Mouse (Mus musculus) stomach, embryonic 15.5 days (tissue): ENCODE data around the gene Tas2r144. TPM values are rescaled to one million over a fixed set of nuclear protein-coding genes. Genes with fewer than 3 reads are reported as not detected.

Experiments
- polyA plus RNA-seq: library from polyadenylated mRNA; unstranded; fragments of >200 nt; fragmentation: Nextera tagmentation; extraction: Ambion mirVana; gene quantifications from 2 replicates; pipeline ENCODE4 v1.2.1, GENCODE M21; 2015

The Tas2r144 gene
- polyA plus RNA-seq, 1 experiment from 2014 or later = not detected

Other genes with a start within 250 kb of the Tas2r144 start
- gene Sval3, start 247.2 kb upstream of the Tas2r144 start, polyA plus RNA-seq = not detected in 2 replicates
- not detected in 2 replicates for gene Sva, start 176.9 kb upstream of the Tas2r144 start, polyA plus RNA-seq
- gene Tas2r139, start 74.4 kb upstream of the Tas2r144 start, polyA plus RNA-seq = not detected in 2 replicates
- gene Gstk1, start 30.6 kb downstream of the Tas2r144 start, polyA plus RNA-seq = 19.1 and 23.0 TPM in 2 replicates
- gene Tmem139, start 46.6 kb downstream of the Tas2r144 start, polyA plus RNA-seq = 4.8 and 4.9 TPM in 2 replicates
- gene Casp2, start 49.7 kb downstream of the Tas2r144 start, polyA plus RNA-seq = 48.4 and 49.8 TPM in 2 replicates
- 0.08 and 0.12 TPM in 2 replicates for gene Clcn1, start 71.4 kb downstream of the Tas2r144 start, polyA plus RNA-seq
- 0.22 and 0.23 TPM in 2 replicates for gene Fam131b, start 109.3 kb downstream of the Tas2r144 start, polyA plus RNA-seq
- gene Zyx, start 134.3 kb downstream of the Tas2r144 start, polyA plus RNA-seq = 96.9 and 105 TPM in 2 replicates
- gene Epha1, start 157.9 kb downstream of the Tas2r144 start, polyA plus RNA-seq = 16.3 and 16.9 TPM in 2 replicates
- gene Tas2r143, start 184.9 kb downstream of the Tas2r144 start, polyA plus RNA-seq = not detected in 2 replicates
- gene Tas2r135, start 190.1 kb downstream of the Tas2r144 start, polyA plus RNA-seq = not detected in 2 replicates
- not detected in 2 replicates for gene Tas2r126, start 219.2 kb downstream of the Tas2r144 start, polyA plus RNA-seq
- not detected in 2 replicates for gene Olfr458, start 249.9 kb downstream of the Tas2r144 start, polyA plus RNA-seq